Mouse (Mus musculus) embryonic facial prominence, embryonic 11.5 days (tissue): ENCODE results near the gene Il1a. TPM values are rescaled to one million over a fixed set of nuclear protein-coding genes. Genes with fewer than 3 reads are reported as not detected.

ENCODE experiments used
- ATAC-seq: fragments of 200-750 bp; cut with Nextera tagmentation; replicated peaks from 2 replicates; pipeline ENCODE4 v1.8.0; 2017; ENCODE audit warnings: low read depth; ENCODE audit not compliant: insufficient number of reproducible peaks, low FRiP score, low TSS enrichment
- DNase-seq: peaks from one replicate; pipeline ENCODE4 v3.0.0-alpha.2; 2015; ENCODE audit warnings: low spot score
- H3K27ac ChIP-seq: fragments of 300-500 bp; sonication (generic); replicated peaks from 2 replicates; pipeline ENCODE4 v1.5.1; 2014; ENCODE audit warnings: mild to moderate bottlenecking, low read depth, low read length, control low read depth
- H3K27me3 ChIP-seq: fragments of 300-500 bp; sonication (generic); 2 replicates; pipeline ENCODE4 v1.6.1; 2014; ENCODE audit warnings: mild to moderate bottlenecking, low read length, moderate library complexity, mixed read lengths; ENCODE audit not compliant: control insufficient read depth, insufficient read depth
- H3K36me3 ChIP-seq: fragments of 300-500 bp; sonication (generic); replicated peaks from 2 replicates; pipeline ENCODE4 v1.6.1; 2014; ENCODE audit warnings: low read depth, mild to moderate bottlenecking, low read length, moderate library complexity, mixed read lengths; ENCODE audit not compliant: control insufficient read depth, insufficient read depth
- H3K4me1 ChIP-seq: fragments of 300-500 bp; sonication (generic); 2 replicates; pipeline ENCODE4 v1.6.1; 2014; ENCODE audit warnings: low read length, mixed read lengths; ENCODE audit not compliant: control insufficient read depth, insufficient read depth
- H3K4me2 ChIP-seq: fragments of 300-500 bp; sonication (generic); 2 replicates; pipeline ENCODE4 v1.6.1; 2014; ENCODE audit warnings: low read depth, mild to moderate bottlenecking, control low read depth, low read length, moderate library complexity
- H3K4me3 ChIP-seq: fragments of 300-500 bp; sonication (generic); 2 replicates; pipeline ENCODE4 v1.5.1; 2014; ENCODE audit warnings: low read depth, low read length, control low read depth
- H3K9ac ChIP-seq: fragments of 300-500 bp; sonication (generic); replicated peaks from 2 replicates; pipeline ENCODE4 v1.6.1; 2014; ENCODE audit warnings: mild to moderate bottlenecking, control low read depth, low read length
- H3K9me3 ChIP-seq: fragments of 300-500 bp; sonication (generic); replicated peaks from 2 replicates; pipeline ENCODE4 v1.6.1; 2016; ENCODE audit warnings: mild to moderate bottlenecking, low read length, inconsistent platforms, mixed read lengths; ENCODE audit not compliant: control insufficient read depth
- WGBS: fragments of 180-500 bp; shearing (Covaris S2); extraction: QIAGEN DNeasy Blood & Tissue Kit; methylation state at CpG from one replicate; pipeline ENCODE4 v1.1.7; 2014; 5-methylcytosine and 5-hydroxymethylcytosine counted together
- polyA plus RNA-seq: library from polyadenylated mRNA; unstranded; fragments of >200 nt; fragmentation: Nextera tagmentation; extraction: Ambion mirVana; gene quantifications from 2 replicates; pipeline ENCODE4 v1.2.1, GENCODE M21; 2014

The Il1a gene
- polyA plus RNA-seq, result 0.13 TPM in 1 of 2 replicates, not detected in the other

- Histone ChIP-seq H3K4me1 (no peaks in the 10 kb centered on the region), H3K9me3 (no peaks in the 10 kb centered on the region), H3K27ac (no peak within 1 kb of the TSS), H3K4me3 (no peak within 1 kb of the TSS), H3K4me2 (no peak within 1 kb of the TSS), H3K36me3 (no peaks in the 10 kb centered on the region), H3K27me3 (no peaks in the 10 kb centered on the region), H3K9ac (no peak within 1 kb of the TSS)
- 84% methylated on average over 7 of the region's 7 CpGs for WGBS
- ATAC-seq (no peak), DNase-seq (no peak)
These were observed at the start of gene Il1a for GRCm38 (mm10) chr2:129309836-129310235. TSS of gene Il1a (minus strand) at chr2:129309972.

GRCm38 (mm10) chr2:129338138-129338621, 28.4 kb upstream of the Il1a start:
- ATAC-seq (no peak), DNase-seq (no peak)
- no peaks in the 10 kb centered on the region for H3K27me3 ChIP-seq
- H3K4me3 ChIP-seq, result no peak overlapping the region
- no peak overlapping the region for H3K4me2 ChIP-seq
- 76% methylated on average over 6 of the region's 6 CpGs for WGBS
- H3K36me3 ChIP-seq, result no peaks in the 10 kb centered on the region
- no peaks in the 10 kb centered on the region for H3K9me3 ChIP-seq
- no peak overlapping the region for H3K9ac ChIP-seq
- H3K4me1 ChIP-seq, result no peaks in the 10 kb centered on the region
- no peak overlapping the region for H3K27ac ChIP-seq

DNA sequence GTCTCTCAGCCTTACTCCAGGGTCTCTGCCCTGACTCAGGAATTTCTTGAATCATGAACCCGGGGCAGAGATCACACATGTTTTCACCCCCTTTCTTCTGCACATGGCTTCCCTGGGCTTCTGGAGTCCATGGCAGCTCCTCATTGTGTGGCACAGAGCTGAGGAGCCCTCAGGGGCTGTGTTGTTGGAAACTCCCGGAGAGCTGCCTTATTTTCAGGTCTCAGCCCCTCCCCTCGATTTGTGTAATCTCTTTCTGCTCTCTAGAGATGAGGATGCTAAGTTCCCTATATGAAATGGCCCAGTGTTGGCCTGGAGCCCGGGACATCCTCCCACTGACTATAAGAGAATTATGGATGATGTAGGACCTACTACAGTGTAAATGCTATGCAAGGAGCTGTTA, 23.7 kb upstream of the Il1a start:
- DNase-seq (no peak), ATAC-seq (no peak)
- Histone ChIP-seq H3K27me3 (no peaks in the 10 kb centered on the region), H3K27ac (no peak overlapping the region), H3K36me3 (no peaks in the 10 kb centered on the region), H3K4me1 (no peaks in the 10 kb centered on the region), H3K9me3 (no peaks in the 10 kb centered on the region), H3K4me3 (no peak overlapping the region), H3K4me2 (no peak overlapping the region), H3K9ac (no peak overlapping the region)
- WGBS, result 54% methylated on average over 4 of the region's 4 CpGs

- WGBS, result 88% methylated on average over 13 of the region's 13 CpGs
- Histone ChIP-seq H3K27ac (no peak overlapping the region), H3K9me3 (no peaks in the 10 kb centered on the region), H3K4me2 (no peak overlapping the region), H3K36me3 (no peaks in the 10 kb centered on the region), H3K4me3 (no peak overlapping the region), H3K4me1 (no peaks in the 10 kb centered on the region), H3K27me3 (no peaks in the 10 kb centered on the region), H3K9ac (no peak overlapping the region)
- no peak for DNase-seq
- ATAC-seq, result no peak
These were observed 20.8 kb upstream of the Il1a start for GRCm38 (mm10) chr2:129330540-129330939.

DNA sequence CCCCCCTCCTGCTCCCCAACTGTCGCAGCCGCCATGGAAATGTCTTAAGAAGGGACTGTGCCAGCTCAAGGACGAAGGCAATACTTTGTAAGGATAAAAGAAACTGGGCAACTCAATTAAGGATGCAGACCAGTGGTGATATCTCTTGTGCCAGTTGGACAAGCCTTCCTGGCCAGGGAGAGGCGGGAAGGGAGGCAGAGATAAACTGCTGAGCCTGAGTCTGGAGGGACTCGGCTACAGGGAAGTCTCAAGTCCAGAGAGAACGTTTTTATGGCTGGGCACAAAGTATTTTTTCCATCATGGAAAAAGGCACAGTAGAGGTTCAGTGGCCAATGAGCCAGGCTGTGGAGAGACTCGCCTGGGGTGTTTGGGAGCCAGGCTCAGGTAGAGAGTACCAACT, 20.3 kb upstream of the Il1a start:
- no peak overlapping the region for H3K27ac ChIP-seq
- no peak overlapping the region for H3K4me3 ChIP-seq
- H3K4me2 ChIP-seq, result no peak overlapping the region
- no peaks in the 10 kb centered on the region for H3K27me3 ChIP-seq
- no peaks in the 10 kb centered on the region for H3K36me3 ChIP-seq
- H3K9ac ChIP-seq, result no peak overlapping the region
- no peak for DNase-seq
- H3K9me3 ChIP-seq, result no peaks in the 10 kb centered on the region
- no peak for ATAC-seq
- 69% methylated on average over 7 of the region's 7 CpGs for WGBS
- no peaks in the 10 kb centered on the region for H3K4me1 ChIP-seq

DNA sequence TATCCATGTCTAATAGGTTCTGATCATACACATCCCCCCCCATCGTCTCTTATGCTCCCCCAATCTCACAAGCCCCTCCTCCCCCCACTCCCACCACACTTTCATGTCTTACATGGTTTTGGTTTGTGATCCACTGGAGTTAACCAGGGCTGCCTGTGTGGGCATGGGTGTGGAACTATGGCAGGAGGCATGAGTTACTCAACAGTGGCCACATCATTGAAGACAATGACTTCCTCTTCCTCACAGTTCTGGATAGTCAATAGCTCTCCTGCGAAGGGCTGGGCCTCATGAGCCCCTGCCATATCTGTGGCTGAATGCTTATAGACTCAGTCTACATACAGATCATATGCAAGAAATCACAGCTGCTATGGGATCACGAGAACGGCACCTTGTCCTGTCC, 18.5 kb upstream of the Il1a start:
- no peaks in the 10 kb centered on the region for H3K36me3 ChIP-seq
- H3K4me3 ChIP-seq, result no peak overlapping the region
- no peak for DNase-seq
- ATAC-seq, result no peak
- no peaks in the 10 kb centered on the region for H3K27me3 ChIP-seq
- no peak overlapping the region for H3K4me2 ChIP-seq
- no peaks in the 10 kb centered on the region for H3K4me1 ChIP-seq
- no peaks in the 10 kb centered on the region for H3K9me3 ChIP-seq
- H3K27ac ChIP-seq, result no peak overlapping the region
- no peak overlapping the region for H3K9ac ChIP-seq
- WGBS, result 89% methylated on average over 4 of the region's 4 CpGs

DNA sequence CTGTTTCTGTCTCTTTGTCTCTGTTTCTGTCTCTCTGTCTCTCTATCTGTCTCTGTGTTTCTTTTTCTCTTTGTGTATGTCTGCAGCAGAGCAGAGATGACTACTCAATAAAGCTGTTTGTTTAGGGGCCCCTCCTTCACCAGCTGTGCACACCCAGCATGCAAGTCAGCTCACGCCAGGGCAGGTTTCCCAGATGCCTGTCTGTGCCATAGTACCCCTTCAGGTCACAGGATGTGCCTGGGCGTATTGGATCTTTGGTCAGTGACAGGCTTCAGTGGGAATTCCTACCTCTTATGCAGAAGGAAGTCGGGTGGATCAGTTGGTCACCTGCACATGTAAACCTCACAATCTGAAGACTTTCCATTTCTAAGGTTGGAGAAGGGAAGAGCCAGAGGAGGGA, 14.4 kb upstream of the Il1a start:
- Histone ChIP-seq H3K4me1 (no peaks in the 10 kb centered on the region), H3K9me3 (no peaks in the 10 kb centered on the region), H3K9ac (no peak overlapping the region), H3K36me3 (no peaks in the 10 kb centered on the region), H3K27ac (no peak overlapping the region), H3K27me3 (no peaks in the 10 kb centered on the region), H3K4me3 (no peak overlapping the region), H3K4me2 (no peak overlapping the region)
- WGBS, result 73% methylated on average over 3 of the region's 3 CpGs
- no peak for ATAC-seq
- no peak for DNase-seq

DNA sequence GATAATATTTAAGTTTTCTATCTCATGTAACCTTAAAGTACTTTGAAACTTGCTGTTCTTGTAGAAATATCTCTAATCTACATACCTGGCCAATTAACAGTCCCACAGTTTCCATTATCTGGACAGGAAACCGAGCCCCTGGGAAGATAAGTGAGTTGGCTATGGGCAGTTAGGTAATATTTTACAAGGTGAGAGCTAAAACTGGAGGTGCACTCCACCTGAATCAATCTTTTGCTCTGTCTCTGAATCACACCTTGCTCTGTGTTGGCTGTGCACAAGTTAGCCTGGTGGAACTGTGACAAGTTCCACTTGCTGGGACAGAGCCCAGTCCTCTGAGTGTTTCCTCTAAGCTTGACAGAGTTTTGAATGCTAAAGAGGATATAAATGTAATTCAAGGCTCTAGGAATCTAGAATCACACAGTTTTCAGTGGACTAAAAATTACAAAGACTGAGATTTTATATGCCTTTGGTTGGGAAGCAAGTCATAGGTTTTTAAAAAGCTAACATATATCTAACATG, 12.4 kb upstream of the Il1a start:
- Histone ChIP-seq H3K9ac (no peak overlapping the region), H3K4me3 (no peak overlapping the region), H3K27ac (no peak overlapping the region), H3K4me1 (no peaks in the 10 kb centered on the region), H3K36me3 (no peaks in the 10 kb centered on the region), H3K9me3 (no peaks in the 10 kb centered on the region), H3K4me2 (no peak overlapping the region), H3K27me3 (no peaks in the 10 kb centered on the region)
- DNase-seq, result no peak
- no peak for ATAC-seq
- 73% methylated on average over 1 of the region's 1 CpGs for WGBS
